Mouse (Mus musculus) gonadal fat pad, adult 2 months (tissue): ENCODE data around the gene Otulin. TPM values are rescaled to one million over a fixed set of nuclear protein-coding genes. Genes with fewer than 3 reads are reported as not detected.
A peak's percentile ranks its signal among the peaks of the same experiment; 100 is the strongest.

ENCODE experiments used
- DNase-seq: peaks from one replicate; pipeline ENCODE4 v3.0.0-alpha.2; 2012; ENCODE audit warnings: low read depth
- polyA plus RNA-seq: library from polyadenylated mRNA; depleted of rRNA; stranded (reverse); fragments of >200 nt; gene quantifications from 2 replicates; pipeline ENCODE4 v1.2.3, GENCODE M21; 2012

Gene Otulin
- polyA plus RNA-seq, 1 experiment: 38.7 TPM

- no peak for DNase-seq
Measured at GRCm38 (mm10) chr15:27581640-27582039, 48.9 kb downstream of the Otulin start.

GRCm38 (mm10) chr15:27580771-27581170 is 49.7 kb downstream of the Otulin start:
- DNase-seq: no peak

- no peak for DNase-seq
Measured at GRCm38 (mm10) chr15:27579853-27580252, 50.6 kb downstream of the Otulin start.

DNA sequence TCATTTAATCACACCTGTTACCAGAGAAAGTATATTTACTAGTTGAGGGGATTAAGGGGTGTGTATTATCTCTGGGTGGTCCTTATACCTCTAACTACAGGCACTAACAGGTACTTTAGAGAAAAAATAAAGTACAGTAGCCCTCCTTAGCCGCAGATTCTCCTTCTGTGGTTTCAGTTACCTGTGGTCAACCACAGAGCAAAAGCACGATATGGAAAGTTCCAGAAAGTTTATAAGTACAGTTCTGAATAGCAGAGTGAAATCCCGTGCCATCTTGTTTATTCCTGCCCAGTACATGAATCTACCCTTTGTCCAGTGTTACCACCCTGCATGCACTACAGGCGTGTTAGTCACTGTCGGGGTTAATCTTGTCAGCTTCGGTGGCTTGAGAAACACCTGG is 51.6 kb downstream of the Otulin start:
- no peak for DNase-seq

GRCm38 (mm10) chr15:27577915-27578780 is 52.3 kb downstream of the Otulin start:
- no peak for DNase-seq

- no peak for DNase-seq
Measured at GRCm38 (mm10) chr15:27576886-27577285, 53.6 kb downstream of the Otulin start.

DNA sequence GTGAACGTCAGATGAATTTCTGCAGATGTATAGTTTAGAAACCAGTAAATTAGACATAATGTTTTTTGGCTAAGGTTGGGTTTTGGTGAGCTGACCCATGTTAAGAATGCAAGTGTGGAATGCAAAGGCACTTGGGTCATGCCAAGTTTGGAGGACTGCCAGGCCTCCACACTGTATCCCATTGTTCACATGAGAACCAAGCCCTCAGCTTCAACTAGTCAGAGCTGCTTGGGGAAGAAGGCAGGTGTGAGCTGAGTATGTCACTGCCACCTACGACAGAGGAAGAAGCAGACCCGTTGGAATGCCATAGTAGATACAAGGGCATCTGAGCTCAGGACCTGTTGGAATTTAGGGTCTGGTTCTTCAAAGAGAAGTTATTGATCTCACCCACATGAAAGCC is 54.6 kb downstream of the Otulin start:
- DNase-seq: no peak

DNA sequence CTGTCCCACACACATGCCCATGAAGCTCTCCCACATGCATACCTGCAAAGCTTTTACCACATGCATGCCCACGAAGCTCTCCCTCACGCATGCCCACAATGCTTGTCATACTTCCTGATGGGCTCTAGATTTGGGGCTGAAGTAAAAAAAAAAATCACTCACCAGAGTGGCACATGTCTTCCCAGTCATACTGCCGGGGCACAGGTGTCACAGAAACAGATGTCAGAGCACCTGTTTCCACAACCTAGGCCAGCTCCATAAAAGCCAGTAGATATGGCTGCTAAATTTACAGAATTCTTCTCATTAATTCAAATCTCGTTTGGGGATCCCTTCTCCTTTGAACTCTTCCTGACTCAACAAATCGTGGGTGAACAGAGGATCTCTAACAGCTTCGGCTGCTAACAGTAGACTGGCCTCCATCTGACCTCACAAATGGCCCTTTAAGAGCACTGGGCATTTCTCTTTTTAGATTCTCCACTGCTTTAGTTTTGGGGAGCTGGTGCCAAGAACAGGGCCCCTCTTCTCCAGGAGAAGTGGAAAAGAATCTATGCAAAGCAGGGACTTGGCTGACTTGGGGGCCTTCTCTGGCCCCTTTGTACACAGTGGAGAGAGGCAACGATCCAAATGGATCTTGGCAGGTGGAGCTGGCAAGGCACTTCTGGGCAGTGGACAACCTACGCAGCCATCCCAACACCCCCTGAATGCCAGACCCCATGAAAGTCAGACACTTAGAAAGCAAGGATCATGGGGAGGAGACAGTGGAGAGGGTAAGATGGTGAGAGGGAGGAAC is 55.3 kb downstream of the Otulin start:
- DNase-seq: no peak

- no peak for DNase-seq
Measured at GRCm38 (mm10) chr15:27571179-27571578, 59.3 kb downstream of the Otulin start.

DNA sequence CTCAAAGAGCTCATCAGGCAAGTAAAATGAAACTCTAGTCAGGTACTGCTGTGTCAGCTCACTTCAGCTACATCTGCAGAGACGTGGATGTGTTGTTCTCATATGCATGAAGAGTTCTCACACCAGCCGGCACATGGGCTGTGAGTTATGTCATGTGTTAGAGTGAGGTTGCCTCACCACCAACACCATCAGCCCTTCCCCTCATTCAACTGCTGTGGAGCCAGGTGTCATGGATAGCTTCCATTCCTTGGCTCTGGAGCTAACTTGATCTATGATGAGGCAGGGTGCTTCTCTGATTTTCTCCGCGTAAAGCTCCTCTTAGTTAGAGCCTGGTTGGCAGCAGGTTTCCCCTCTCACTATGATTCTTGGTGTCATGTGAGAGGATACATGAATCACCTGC is 60.1 kb downstream of the Otulin start:
- DNase-seq: no peak

- peak; percentile 82 for DNase-seq
Measured at GRCm38 (mm10) chr15:27569924-27570323, 60.6 kb downstream of the Otulin start.

DNA sequence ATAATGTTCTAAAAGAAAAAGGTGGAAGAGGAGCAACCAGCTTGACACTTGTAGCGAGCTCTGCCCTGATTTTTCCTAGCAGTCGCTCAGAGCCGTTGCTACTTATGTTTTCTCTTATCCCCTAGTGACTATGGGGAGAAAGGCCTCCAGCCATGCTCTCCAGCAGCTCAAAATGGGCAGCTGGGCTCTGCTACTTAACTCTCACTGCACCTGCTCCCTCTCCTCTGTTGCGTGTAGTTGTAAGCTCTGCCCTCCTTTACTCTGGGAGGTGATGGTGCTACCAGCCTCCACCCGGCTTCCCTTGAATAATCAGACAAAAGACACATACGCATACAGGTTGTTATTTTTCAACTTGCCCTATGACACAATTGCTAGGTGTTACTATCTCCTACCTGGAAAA is 62.1 kb downstream of the Otulin start:
- no peak for DNase-seq

GRCm38 (mm10) chr15:27567356-27567755 is 63.1 kb downstream of the Otulin start:
- DNase-seq: no peak

GRCm38 (mm10) chr15:27565626-27566185 is 64.8 kb downstream of the Otulin start:
- DNase-seq: no peak

- DNase-seq: peak; percentile 72
Measured at GRCm38 (mm10) chr15:27564106-27565100, 66.1 kb downstream of the Otulin start.

DNA sequence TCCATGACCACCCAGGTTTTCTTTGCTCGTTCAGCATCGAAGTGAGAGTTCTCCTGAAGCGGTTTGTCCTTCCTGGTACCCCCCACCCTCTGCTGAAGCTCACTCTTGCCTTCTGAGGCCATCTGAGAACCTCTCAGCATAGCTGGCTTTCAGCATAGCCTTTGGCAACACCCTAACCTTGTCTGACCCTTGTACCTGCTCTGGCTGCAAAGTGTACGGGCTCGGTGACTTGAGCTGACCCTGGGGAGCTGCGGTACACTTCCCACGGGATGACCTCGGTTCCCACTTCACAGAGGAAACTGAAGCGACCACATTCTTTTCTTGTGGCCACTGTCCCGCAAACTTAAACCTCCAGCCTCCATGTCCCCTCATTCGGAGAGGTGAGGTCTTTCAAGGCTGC is 70.2 kb downstream of the Otulin start:
- DNase-seq: no peak

DNA sequence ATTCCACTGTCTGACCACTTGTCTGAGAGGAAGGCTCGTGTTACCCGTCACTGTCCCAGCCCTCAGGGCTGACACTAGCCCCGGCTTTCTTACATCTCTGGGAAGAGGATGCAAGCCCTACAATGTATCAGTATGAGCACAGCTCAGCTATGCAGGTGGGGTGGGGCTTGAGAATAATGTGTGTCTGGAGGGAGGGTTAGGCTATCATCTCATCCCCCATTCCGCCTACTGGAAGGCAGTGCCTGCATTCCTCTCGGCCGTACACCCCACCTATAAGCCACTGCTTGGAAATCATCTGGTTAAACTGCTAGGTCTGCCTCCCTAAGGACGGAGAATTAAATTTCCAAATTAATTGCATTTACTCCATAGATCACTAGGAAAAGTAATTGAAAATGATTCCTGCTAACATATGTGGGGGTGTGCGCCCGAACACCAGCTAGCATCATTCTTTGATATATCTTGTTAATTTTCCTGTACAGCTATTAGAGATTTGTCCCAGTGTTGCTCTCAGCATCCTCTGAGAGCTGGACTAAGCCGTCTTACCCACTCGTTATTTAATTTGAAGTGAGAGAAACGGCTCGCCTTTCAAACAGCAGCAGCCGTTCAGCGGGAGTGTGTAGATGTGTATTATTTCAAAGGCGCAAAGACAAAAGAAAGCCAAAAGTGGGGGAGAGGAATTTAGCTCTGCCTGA is 71.9 kb downstream of the Otulin start:
- no peak for DNase-seq

DNA sequence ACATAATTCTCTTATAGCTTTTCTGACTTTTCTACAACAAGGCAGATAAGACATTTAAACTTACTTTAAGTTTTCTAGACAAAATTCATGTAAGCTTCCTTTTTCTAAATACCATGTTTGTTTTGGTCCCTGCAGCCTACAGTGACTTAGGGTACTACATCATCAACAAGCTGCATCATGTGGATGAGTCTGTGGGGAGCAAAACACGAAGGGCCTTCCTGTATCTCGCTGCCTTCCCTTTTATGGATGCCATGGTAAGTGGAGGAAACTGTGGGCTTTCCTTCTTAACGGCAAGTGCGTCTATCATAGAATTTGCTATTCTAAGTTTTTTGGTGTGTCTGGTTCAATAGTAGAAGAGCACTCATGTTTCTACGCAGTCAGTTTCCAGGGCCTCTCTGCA is 76.9 kb downstream of the Otulin start:
- no peak for DNase-seq

DNA sequence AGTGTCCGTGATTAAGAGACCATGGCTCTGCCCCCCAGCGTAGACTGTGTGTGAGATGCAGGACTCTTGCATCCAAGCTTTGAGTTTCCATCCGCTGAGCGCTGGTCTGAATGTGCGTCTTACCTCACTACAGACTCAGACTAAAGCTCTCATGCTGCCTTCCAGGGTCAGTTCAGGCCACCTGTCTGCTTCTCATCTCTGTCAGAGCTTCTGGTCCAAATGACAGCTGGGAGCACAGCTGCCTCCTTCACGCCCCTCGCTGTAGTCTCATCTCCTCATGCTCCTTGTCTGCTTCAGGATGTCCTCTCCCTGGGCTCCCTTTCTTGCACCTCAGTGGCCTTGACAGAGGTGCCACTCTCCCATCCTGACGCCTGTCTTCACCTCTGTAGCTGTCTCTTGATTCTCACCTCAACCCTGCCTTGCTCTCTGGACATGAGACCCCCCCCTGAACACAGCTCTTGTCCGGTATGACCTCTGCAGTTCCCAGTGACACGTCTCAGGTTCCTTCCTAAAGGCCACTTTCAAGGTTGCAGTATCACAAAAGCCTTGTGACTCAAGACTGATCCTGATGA is 78.3 kb downstream of the Otulin start:
- DNase-seq: no peak
